Mouse (Mus musculus): ENCODE data around the gene Gal3st2. TPM values are rescaled to one million over a fixed set of nuclear protein-coding genes. Genes with fewer than 3 reads are reported as not detected.
A peak's percentile ranks its signal among the peaks of the same experiment; 100 is the strongest.
"Not testable (repeated sequence)": the region's sequence is repeated elsewhere in the genome, so short reads cannot be mapped to it uniquely, and the experiment has no call there.

Gene Gal3st2
- total RNA-seq, 2 experiments from 2014 or later = 0.12 TPM; not detected in 1

DNA sequence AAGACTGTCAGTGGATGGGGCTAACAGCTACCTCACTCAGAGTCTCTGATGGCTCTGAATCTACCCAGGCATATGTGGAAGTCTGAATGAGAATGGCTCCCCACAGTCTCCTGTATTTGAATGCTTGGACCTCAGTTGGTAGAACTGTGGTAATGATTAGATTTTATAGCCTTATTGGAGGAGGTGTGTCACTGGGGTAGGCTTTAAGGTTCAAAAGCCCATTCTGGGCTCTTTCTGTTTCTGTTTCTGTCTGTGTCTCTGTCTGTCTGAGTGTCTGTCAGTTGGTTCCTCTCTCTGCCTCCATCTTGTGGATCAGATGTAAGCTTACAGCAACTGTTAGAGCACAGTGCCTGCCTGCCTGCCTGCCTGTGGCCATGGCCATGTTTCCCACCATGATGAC is 1.5 kb upstream of the Gal3st2 start:
- DNase-seq (ENCODE audit: low spot score in 2 of 2) = no peak

GRCm38 (mm10) chr1:93871594-93872105 is 10.5 kb downstream of the Gal3st2 start:
- not testable (repeated sequence) for DNase-seq (ENCODE audit: low spot score in 2 of 2)

- peak in 1 of 2 experiments; percentile 15 for DNase-seq (ENCODE audit: low spot score in 2 of 2)
Measured at GRCm38 (mm10) chr1:93874405-93874804, 13.3 kb downstream of the Gal3st2 start.

GRCm38 (mm10) chr1:93881778-93882177 is 20.7 kb downstream of the Gal3st2 start:
- not testable (repeated sequence) for DNase-seq (ENCODE audit: low spot score in 2 of 2)

DNA sequence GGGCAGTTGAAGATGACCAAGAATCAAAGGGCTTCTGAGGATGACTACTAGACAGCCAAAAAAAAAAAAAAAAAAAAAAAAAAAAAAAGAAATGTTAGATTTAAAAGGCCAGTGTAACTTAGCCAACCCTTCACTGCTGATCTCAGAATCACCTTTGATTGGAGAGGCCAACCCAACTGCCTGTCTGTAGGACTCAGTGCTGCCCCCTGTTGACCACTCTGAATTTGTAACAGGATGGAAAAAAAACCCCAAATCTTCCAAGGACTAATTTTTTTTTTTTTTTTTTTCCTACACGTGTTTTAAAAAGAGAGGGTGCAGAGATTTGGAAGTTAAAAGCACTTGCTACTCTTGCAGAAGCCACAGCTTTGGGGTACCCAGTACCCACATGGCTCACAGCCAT is 29.8 kb downstream of the Gal3st2 start:
- DNase-seq (ENCODE audit: low spot score in 2 of 2) = not testable (repeated sequence)

DNA sequence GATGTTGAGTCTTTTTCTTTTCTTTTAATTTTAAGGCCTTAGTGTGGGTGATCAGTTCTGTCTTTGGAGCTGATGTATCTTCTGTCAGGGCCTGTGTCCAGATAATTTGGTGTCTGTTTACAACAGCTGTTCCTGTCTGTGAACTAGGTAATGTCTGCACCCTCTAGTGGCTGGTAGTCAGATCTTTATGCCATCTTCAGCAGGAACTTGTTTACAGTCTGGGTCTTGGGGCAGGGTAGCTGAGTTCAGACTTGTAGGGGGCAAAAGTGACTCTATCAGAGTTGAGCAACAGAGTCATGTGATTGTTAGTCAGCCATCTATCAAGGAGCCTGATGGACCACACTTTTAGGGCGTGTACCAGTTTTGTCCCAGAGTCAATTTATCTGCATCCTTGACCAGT is 36.3 kb downstream of the Gal3st2 start:
- not testable (repeated sequence) for DNase-seq (ENCODE audit: low spot score in 2 of 2)

GRCm38 (mm10) chr1:93901291-93901690 is 40.2 kb downstream of the Gal3st2 start:
- not testable (repeated sequence) for DNase-seq (ENCODE audit: low spot score in 2 of 2)

DNA sequence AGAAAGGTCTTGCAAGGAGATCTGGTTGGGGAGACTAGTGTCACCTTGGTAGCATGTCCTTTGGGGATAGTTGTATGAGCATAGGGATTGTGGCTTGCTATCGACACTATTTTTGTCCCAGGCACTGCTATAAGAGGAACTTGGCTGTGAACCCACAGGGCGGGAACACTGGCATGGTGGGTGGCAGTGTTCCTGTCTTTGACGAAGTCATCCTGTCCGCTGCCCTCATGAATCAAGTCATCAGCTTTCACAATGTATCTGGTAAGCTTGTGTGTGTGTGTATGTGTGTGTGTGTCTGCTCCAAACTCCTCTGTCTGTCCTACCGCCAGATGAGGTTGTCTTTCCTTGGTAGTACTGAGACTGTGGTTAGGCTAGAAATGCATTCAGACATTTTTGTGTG is 45.6 kb downstream of the Gal3st2 start:
- not testable (repeated sequence) for DNase-seq (ENCODE audit: low spot score in 2 of 2)

GRCm38 (mm10) chr1:93908977-93909586 is 48.0 kb downstream of the Gal3st2 start:
- not testable (repeated sequence) for DNase-seq (ENCODE audit: low spot score in 2 of 2)

GRCm38 (mm10) chr1:93911877-93912276 is 50.8 kb downstream of the Gal3st2 start:
- not testable (repeated sequence) for DNase-seq (ENCODE audit: low spot score in 2 of 2)

DNA sequence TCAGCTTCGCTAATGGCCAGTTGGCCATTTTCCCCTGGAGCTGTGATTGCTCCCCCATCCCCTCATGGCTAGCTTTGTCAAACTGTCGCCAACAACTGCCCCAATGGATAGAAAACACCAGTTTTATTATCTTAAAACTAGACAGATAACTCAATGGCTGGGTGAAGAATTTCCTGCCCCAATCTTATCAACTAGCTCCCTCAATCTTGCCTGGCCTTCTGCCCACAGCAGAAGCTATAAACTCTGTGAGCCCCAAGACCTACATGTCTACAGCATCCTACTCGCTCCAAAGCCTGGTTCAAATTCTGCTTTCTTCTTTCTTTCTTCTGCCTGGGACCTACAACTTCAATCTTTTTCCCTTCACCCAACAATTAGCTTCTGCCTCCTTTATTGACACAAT is 56.1 kb downstream of the Gal3st2 start:
- DNase-seq (ENCODE audit: low spot score in 2 of 2) = not testable (repeated sequence)

DNA sequence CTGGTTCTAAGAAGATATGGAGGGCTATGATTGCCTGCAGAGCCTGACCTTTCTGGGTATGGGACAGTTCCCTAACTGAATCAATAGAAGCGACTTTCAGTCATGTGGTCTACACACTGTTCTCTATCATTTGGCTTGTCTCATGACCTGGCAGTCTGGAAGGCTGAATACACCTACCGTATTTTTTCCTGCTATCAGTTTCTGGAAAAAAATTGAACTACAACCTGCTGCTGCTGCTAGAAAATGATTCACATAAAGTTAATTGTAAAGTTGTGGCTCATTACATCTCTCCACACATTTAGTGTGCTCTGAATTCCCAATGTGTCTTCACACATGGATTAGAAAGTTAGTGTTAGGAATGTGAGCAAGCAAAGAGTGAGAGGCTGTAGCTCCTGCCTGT is 56.9 kb downstream of the Gal3st2 start, which contains the start of gene Gal3st2b:
Gene Gal3st2b, plus strand, starts transcription at position 301 of the 400 bp plus-strand sequence.
- DNase-seq (ENCODE audit: low spot score in 2 of 2) = not testable (repeated sequence)

GRCm38 (mm10) chr1:93918775-93919174 is 57.7 kb downstream of the Gal3st2 start:
- not testable (repeated sequence) for DNase-seq (ENCODE audit: low spot score in 2 of 2)

DNA sequence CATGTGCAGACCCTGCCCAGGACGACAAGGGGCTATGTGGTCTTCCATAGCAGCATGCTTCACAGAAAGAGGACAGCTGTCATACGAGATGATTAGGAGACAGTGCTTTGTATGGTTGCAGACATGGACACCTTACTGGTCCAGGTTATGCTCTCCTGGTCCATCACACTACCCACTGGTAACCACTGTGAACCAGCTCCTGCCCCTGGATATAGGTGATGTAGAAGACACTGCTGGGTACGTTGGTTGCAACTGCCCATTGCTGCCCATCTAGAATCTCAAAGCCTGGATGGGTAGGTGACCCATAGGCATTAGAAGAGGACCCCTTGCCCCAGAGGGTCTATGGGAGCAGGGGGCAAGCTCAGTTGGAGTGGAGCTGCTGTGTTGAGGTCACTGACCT is 58.2 kb downstream of the Gal3st2 start:
- DNase-seq (ENCODE audit: low spot score in 2 of 2) = not testable (repeated sequence)

GRCm38 (mm10) chr1:93922609-93923008 is 61.5 kb downstream of the Gal3st2 start:
- DNase-seq (ENCODE audit: low spot score in 2 of 2) = not testable (repeated sequence)

DNA sequence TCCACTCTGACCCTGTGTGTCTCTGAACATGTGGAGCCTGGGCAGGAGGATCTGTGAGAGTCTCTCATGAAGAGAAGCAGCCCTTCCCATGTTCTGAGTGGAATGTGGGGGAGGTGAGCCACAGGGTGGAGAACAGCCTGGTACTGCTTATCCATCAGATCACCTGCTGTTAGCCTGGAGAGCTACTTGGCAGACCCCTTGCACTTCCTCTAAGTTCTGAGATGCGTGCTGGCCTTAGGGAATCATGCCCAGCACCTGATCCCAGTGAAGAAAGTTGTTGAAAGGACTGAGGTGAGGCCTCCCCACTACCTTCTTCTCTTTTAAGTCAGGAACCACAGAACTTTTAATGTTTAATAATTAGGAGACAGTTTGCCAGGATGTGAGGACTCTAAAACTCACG is 62.0 kb downstream of the Gal3st2 start:
- not testable (repeated sequence) for DNase-seq (ENCODE audit: low spot score in 2 of 2)

Other genes with a start within 250 kb of the Gal3st2 start
- 100 to 1,000 TPM; 382 to 398 TPM for gene Stk25, start 202.6 kb upstream of the Gal3st2 start, total RNA-seq (2021)
- 10 to 100 TPM; 32.2 to 42.8 TPM for gene Bok, start 175.6 kb upstream of the Gal3st2 start, total RNA-seq (2021)
- gene Atg4b, start 109.8 kb upstream of the Gal3st2 start, total RNA-seq (2021) = 10 to 100 TPM; 79.0 to 85.3 TPM
- gene Thap4, start 106.4 kb upstream of the Gal3st2 start, total RNA-seq (2021) = 10 to 100 TPM; 43.5 to 44.2 TPM
- 10 to 100 TPM; 51.1 to 51.7 TPM for gene Dtymk, start 59.4 kb upstream of the Gal3st2 start, total RNA-seq (2021)
- 10 to 100 TPM; 16.0 TPM for gene Ing5, start 57.3 kb upstream of the Gal3st2 start, total RNA-seq (2021)
- 10 to 100 TPM; 11.7 to 13.4 TPM for gene D2hgdh, start 36.4 kb upstream of the Gal3st2 start, total RNA-seq (2021)
- gene Gal3st2b, start 57.0 kb downstream of the Gal3st2 start, total RNA-seq (2021) = not detected
- under 1 TPM; 0.02 to 0.07 TPM for gene Gal3st2c, start 129.2 kb downstream of the Gal3st2 start, total RNA-seq (2021)
- gene Neu4, start 159.1 kb downstream of the Gal3st2 start, total RNA-seq (2021) = 1 to 10 TPM; 4.4 to 4.8 TPM
- gene Pdcd1, start 191.2 kb downstream of the Gal3st2 start, total RNA-seq (2021) = under 1 TPM in 1 of 2 experiments, not detected in 1; 0.16 TPM

Measured in left cerebral cortex, adult 18-20 months (tissue).